In the genomic region with DNA sequence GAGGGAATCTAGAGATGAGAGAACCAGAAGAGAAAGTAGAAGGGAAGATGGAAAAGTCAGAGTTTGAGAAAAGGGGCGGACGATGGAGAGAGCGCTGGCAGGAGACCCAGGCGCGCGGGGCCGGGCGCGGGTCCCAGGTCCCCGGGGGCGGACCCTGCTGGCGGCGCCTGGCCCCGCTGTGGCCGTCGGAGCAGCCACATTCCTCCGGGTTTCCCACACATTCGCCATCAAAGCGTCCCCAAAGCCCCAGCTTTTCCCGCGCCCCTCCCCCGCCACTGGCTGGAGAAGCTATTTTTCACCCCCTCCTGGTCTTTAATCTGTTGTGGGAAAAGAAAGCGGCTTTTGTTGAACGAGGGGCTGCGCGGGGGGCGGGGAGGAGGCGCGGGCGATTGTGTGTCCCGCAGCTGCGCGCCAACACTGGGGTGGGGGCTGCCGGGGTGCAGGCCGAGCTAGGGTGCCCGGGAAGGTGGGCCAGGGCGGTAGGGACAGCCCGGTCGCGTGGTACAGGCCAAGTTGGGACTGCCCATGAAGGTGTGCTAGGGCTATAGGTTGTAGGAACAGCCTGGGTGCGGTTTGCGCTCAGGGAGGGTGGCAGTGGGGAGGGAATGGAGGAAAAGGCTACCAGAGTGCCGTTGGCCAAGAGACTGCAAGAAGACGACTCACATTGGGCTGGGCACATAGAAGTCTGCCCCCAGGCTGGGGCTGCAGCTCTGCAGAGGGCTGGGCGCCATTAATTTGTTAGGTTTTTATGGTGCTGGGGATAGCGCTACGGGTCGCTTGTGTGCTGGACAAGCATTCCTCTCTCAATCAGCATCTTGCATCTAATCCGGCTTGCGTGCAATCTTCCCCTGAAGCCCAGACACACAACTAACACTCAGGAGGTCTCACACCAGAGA, we compare ENCODE assay signal across 8 mouse cellular contexts. TPM values are rescaled to one million over a fixed set of nuclear protein-coding genes. Genes with fewer than 3 reads are reported as not detected.
A peak's percentile ranks its signal among the peaks of the same experiment; 100 is the strongest.
DNase-seq lines count a peak whose midpoint lies in the region; ATAC-seq and TF ChIP-seq lines count a peak whose summit lies in the region.

No protein-coding gene starts in this region.

- H3K27ac ChIP-seq in embryonic fibroblast, embryonic 13.5 days (ENCODE audit: insufficient read depth, low read length) = peak overlapping the region; percentile 100
- peak overlapping the region; percentile 91 for H3K27ac ChIP-seq in hindbrain, embryonic 11.5 days (ENCODE audit: low read depth, low read length)
- H3K27ac ChIP-seq in midbrain, embryonic 16.5 days (ENCODE audit: low read length) = peak overlapping the region; percentile 80

- peak; percentile 83 for ATAC-seq in hindbrain, embryonic 11.5 days (ENCODE audit: low FRiP score)
- peak; percentile 84 for ATAC-seq in midbrain, embryonic 16.5 days

- peaks cover 21% of the 10 kb centered on the region for H3K4me1 ChIP-seq in embryonic fibroblast, embryonic 13.5 days (ENCODE audit: control insufficient read depth, insufficient read depth, low read length)
- peaks cover 16% of the 10 kb centered on the region for H3K4me1 ChIP-seq in hindbrain, embryonic 11.5 days (replicated peaks; ENCODE audit: control insufficient read depth, insufficient read depth, low read length)
- peaks cover 13% of the 10 kb centered on the region for H3K4me1 ChIP-seq in midbrain, embryonic 16.5 days (ENCODE audit: control insufficient read depth, insufficient read depth, low read length)

- TF ChIP-seq CTCF in embryonic fibroblast, embryonic 13.5 days (IDR thresholded peaks at IDR 0.05; ENCODE audit: borderline replicate concordance, insufficient read depth, low read length) = no peak

- peak overlapping the region; percentile 49 for H3K9ac ChIP-seq in hindbrain, embryonic 11.5 days (ENCODE audit: low read depth, low read length)
- H3K9ac ChIP-seq in midbrain, embryonic 16.5 days (ENCODE audit: low read depth, low read length) = peak overlapping the region; percentile 64

- no peaks in the 10 kb centered on the region for H3K27me3 ChIP-seq in hindbrain, embryonic 11.5 days (ENCODE audit: control insufficient read depth, insufficient read depth, low read length)
- no peaks in the 10 kb centered on the region for H3K27me3 ChIP-seq in midbrain, embryonic 16.5 days (ENCODE audit: control insufficient read depth, insufficient read depth, low read depth, low read length)

- intact Hi-C loops in left cerebral cortex, postnatal 14 days (cut with DNase I) = no loop called here

- H3K36me3 ChIP-seq in hindbrain, embryonic 11.5 days (ENCODE audit: control insufficient read depth, insufficient read depth, low read length) = no peaks in the 10 kb centered on the region
- H3K36me3 ChIP-seq in midbrain, embryonic 16.5 days (ENCODE audit: control insufficient read depth, insufficient read depth, low read length) = no peaks in the 10 kb centered on the region

- H3K9me3 ChIP-seq in hindbrain, embryonic 11.5 days (ENCODE audit: control insufficient read depth, low read length) = no peaks in the 10 kb centered on the region
- no peaks in the 10 kb centered on the region for H3K9me3 ChIP-seq in midbrain, embryonic 16.5 days (replicated peaks; ENCODE audit: control insufficient read depth, low read length, poor library complexity, severe bottlenecking)

- peak overlapping the region; percentile 33 for H3K4me2 ChIP-seq in hindbrain, embryonic 11.5 days (replicated peaks; ENCODE audit: low read depth, low read length)
- peak overlapping the region; percentile 65 for H3K4me2 ChIP-seq in midbrain, embryonic 16.5 days (ENCODE audit: low read length)

- peak overlapping the region; percentile 2; the same call in 1 of the 2 replicates for H3K4me3 ChIP-seq in embryonic fibroblast, embryonic 13.5 days (ENCODE audit: insufficient read depth, low read length)
- H3K4me3 ChIP-seq in hindbrain, embryonic 11.5 days (ENCODE audit: low read depth, low read length) = peak overlapping the region; percentile 26
- H3K4me3 ChIP-seq in midbrain, embryonic 16.5 days (ENCODE audit: low read depth, low read length) = peak overlapping the region; percentile 40

- TF ChIP-seq POLR2A in embryonic fibroblast, embryonic 13.5 days (IDR thresholded peaks at IDR 0.05; ENCODE audit: low read depth, low read length) = peak; percentile 17

- peak; percentile 70 for DNase-seq in adrenal gland, postnatal 10 days
- no peak for DNase-seq in adrenal gland, postnatal 4 days (ENCODE audit: low spot score in 2 of 2)
- DNase-seq in 3134 (ENCODE audit: extremely low read depth, insufficient read length, low spot score) = peak; percentile 53
- peak; percentile 90 for DNase-seq in hindbrain, embryonic 11.5 days (ENCODE audit: low spot score)
- DNase-seq in left cerebral cortex, postnatal 14 days (ENCODE audit: low spot score in 2 of 2) = peak; percentile 50 to 61
- DNase-seq in B cell, adult 2 months = no peak

- under 1% methylated on average over 43 of the region's 50 CpGs for WGBS in hindbrain, embryonic 11.5 days
- WGBS in midbrain, embryonic 16.5 days = 1% methylated on average over 49 of the region's 50 CpGs

RNA-seq across cellular contexts. Expression of gene Id3, which starts 8.1 kb away (rescaled TPM):
- 100 to 1,000 TPM in 1 of 2 experiments, 10 to 100 TPM in 1; 97.2 to 110 TPM for total RNA-seq in adrenal gland, postnatal 10 days (2021)
- 10 to 100 TPM; 97.4 to 99.5 TPM for total RNA-seq in adrenal gland, postnatal 4 days (2021)
- 201 and 239 TPM in 2 replicates for polyA plus RNA-seq in embryonic fibroblast, embryonic 13.5 days (2011; ENCODE audit: insufficient read length, low read depth, missing spikeins)
- 453 and 482 TPM in 2 replicates for polyA plus RNA-seq in hindbrain, embryonic 11.5 days (2014; fragmentation: Nextera tagmentation; extraction: Ambion mirVana)
- total RNA-seq in left cerebral cortex, postnatal 14 days (2021) = 10 to 100 TPM; 30.2 to 53.1 TPM
- 110 and 114 TPM in 2 replicates for polyA plus RNA-seq in midbrain, embryonic 16.5 days (2015; fragmentation: Nextera tagmentation; extraction: Ambion mirVana)

RNA-seq across cellular contexts. Expression of gene E2f2, which starts 37.0 kb away (rescaled TPM):
- 10 to 100 TPM in 1 of 2 experiments, 1 to 10 TPM in 1; 7.9 to 14.8 TPM for total RNA-seq in adrenal gland, postnatal 10 days (2021)
- 10 to 100 TPM; 15.0 to 23.0 TPM for total RNA-seq in adrenal gland, postnatal 4 days (2021)
- polyA plus RNA-seq in embryonic fibroblast, embryonic 13.5 days (2011; ENCODE audit: insufficient read length, low read depth, missing spikeins) = 0.78 and 1.1 TPM in 2 replicates
- polyA plus RNA-seq in hindbrain, embryonic 11.5 days (2014; fragmentation: Nextera tagmentation; extraction: Ambion mirVana) = 5.5 and 6.2 TPM in 2 replicates
- total RNA-seq in left cerebral cortex, postnatal 14 days (2021) = under 1 TPM; 0.90 to 0.93 TPM
- polyA plus RNA-seq in midbrain, embryonic 16.5 days (2015; fragmentation: Nextera tagmentation; extraction: Ambion mirVana) = 1.4 and 1.6 TPM in 2 replicates

Comparison
In these comparisons a context has a peak if more than half of its experiments do, and no peak if none do; other contexts are left out.
1. DNase-seq: peak in adrenal gland, postnatal 10 days (single experiment), 3134 (single experiment), hindbrain, embryonic 11.5 days (single experiment) and left cerebral cortex, postnatal 14 days (2 of 2); none in adrenal gland, postnatal 4 days (0 of 2) and B cell, adult 2 months (0 of 2).
2. RNA of gene E2f2, which starts 37.0 kb away (total RNA-seq): 15.0 to 23.0 TPM in adrenal gland, postnatal 4 days and 7.9 to 14.8 TPM in adrenal gland, postnatal 10 days; 0.90 to 0.93 TPM in left cerebral cortex, postnatal 14 days; every median in the first group is over 4 times any median in the second.
3. Peak in every context shown above with its lines, with median percentiles within 50 percentile points of each other: H3K27ac ChIP-seq and H3K4me3 ChIP-seq.